Mouse (Mus musculus) cortical plate, adult 2 months (tissue): ENCODE measurements around the gene Ank3.

Source experiments
- CTCF ChIP-seq: fragments of 200-500 bp; IDR thresholded peaks from 2 replicates; pipeline ENCODE4 v1.5.1; 2011; ENCODE audit warnings: mild to moderate bottlenecking, control low read depth, low read length; ENCODE audit not compliant: insufficient read depth; ENCODE audit errors: extremely low read depth
- POLR2A ChIP-seq: fragments of 200-500 bp; IDR thresholded peaks from 2 replicates; pipeline ENCODE4 v1.6.1; 2011; ENCODE audit warnings: mild to moderate bottlenecking, low read length, control low read depth; ENCODE audit not compliant: insufficient read depth; ENCODE audit errors: extremely low read depth

- TF ChIP-seq CTCF = no peak
- no peak for TF ChIP-seq POLR2A
Observed at GRCm38 (mm10) chr10:69577729-69578061, 179.1 kb downstream of the Ank3 start.
